19 mouse cellular contexts compared by ENCODE assay signal in the genomic region with DNA sequence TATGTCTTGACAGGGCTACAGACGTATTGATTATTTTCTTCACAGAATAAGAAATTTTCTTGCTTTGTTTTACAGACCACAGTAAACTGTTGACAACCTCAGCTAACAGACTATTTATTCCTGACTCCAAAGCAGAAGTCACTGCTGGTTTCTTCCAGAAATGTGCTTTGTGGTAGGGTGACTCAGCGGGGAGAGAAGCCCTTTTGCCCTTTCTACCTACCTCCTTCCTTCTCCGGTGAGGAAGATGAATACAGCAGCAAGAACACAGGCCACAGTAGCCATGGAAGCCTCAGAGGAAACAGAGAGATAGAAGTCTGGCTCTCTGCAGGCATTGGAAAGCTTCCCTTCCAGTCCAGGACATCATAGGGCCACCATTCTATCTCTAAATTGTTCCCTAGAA.
"Had no signal": no experiment of that assay in that cellular context is flagged by ENCODE, and none has a peak within 500 bp of the region (broad histone marks: within the 10 kb centered on the region; RNA-seq: fewer than 3 reads in every experiment).

No protein-coding gene starts in this region.

- H3K4me1 ChIP-seq: midbrain, embryonic 13.5 days; midbrain, embryonic 15.5 days; neural tube, embryonic 13.5 days; neural tube, embryonic 15.5 days; stomach, embryonic 15.5 days had no signal

- H3K36me3 ChIP-seq: midbrain, embryonic 13.5 days; midbrain, embryonic 15.5 days; neural tube, embryonic 13.5 days; neural tube, embryonic 15.5 days; stomach, embryonic 15.5 days had no signal

- ATAC-seq: midbrain, embryonic 13.5 days; midbrain, embryonic 15.5 days had no signal

- H3K27me3 ChIP-seq: megakaryocyte, embryonic 14.5 days; midbrain, embryonic 13.5 days; midbrain, embryonic 15.5 days; neural tube, embryonic 13.5 days; neural tube, embryonic 15.5 days; stomach, embryonic 15.5 days had no signal

- DNase-seq: lung, adult 18-20 months; lung, embryonic 14.5 days; lung, postnatal 14 days; lung, postnatal 36 days; right cerebral cortex, postnatal 14 days; thymus, adult 2 months; thymus, postnatal 25 days; thymus, postnatal 4 days had no signal

- H3K4me2 ChIP-seq: lung, embryonic 14.5 days; midbrain, embryonic 11.5 days; midbrain, embryonic 13.5 days; midbrain, embryonic 15.5 days; neural tube, embryonic 13.5 days; neural tube, embryonic 15.5 days; stomach, embryonic 15.5 days had no signal

- H3K9me3 ChIP-seq: megakaryocyte, embryonic 14.5 days; midbrain, embryonic 13.5 days; midbrain, embryonic 15.5 days; neural tube, embryonic 13.5 days; neural tube, embryonic 15.5 days; stomach, embryonic 15.5 days had no signal

- H3K9ac ChIP-seq: liver, embryonic 14.5 days; lung, embryonic 14.5 days; midbrain, embryonic 13.5 days; midbrain, embryonic 15.5 days; neural tube, embryonic 13.5 days; neural tube, embryonic 15.5 days; stomach, embryonic 15.5 days had no signal

- H3K27ac ChIP-seq: liver, embryonic 14.5 days; macrophage; midbrain, embryonic 13.5 days; midbrain, embryonic 15.5 days; neural tube, embryonic 13.5 days; neural tube, embryonic 15.5 days; stomach, embryonic 15.5 days; stomach, postnatal 0 days had no signal

- H3K4me3 ChIP-seq: megakaryocyte, embryonic 14.5 days; midbrain, embryonic 13.5 days; midbrain, embryonic 15.5 days; myocyte; neural tube, embryonic 13.5 days; neural tube, embryonic 15.5 days; stomach, embryonic 15.5 days had no signal
